Mouse (Mus musculus): Measurements from ENCODE around the gene Oxa1l. TPM values are rescaled to one million over a fixed set of nuclear protein-coding genes. Genes with fewer than 3 reads are reported as not detected.

Oxa1l gene
- 79.1 TPM for total RNA-seq (2023)

DNA sequence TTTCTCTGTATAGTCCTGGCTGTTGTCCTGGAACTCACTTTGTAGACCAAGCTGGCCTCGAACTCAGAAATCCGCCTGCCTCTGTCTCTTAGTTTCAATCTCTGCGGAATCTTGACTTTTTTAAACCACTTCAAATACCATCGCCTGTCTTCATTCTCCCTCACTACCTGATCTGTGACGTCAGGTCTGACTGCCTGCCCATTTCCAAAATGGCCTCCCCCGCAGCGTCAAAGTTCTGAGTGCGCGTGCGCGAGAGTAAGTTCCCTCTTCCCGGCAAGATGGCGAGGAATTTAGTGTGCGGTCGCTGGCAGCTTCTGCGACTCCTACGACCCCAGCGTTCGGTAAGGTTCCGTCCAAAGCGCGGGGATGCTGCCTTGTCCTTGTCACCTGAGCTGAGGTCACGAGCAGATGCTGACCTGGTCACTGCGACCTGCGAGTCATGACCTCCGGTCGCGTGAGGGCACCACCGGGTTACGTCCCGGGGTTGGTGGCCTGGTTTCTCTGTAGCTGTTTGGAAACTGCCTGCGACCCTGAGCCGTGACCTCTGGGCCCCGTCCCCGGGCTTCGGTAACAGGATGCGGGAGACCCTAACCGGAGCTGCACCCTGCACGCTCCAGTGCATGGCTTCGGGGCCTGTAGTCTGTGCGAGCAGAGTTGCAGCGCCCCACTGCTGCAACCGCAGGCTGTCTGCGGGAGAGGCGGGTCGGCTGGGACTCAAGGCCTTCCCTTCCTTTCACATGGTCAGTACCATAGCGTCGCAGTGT, at the start of gene Oxa1l:
Gene Oxa1l, plus strand, starts transcription at position 258 of the 764 bp plus-strand sequence.

DNA sequence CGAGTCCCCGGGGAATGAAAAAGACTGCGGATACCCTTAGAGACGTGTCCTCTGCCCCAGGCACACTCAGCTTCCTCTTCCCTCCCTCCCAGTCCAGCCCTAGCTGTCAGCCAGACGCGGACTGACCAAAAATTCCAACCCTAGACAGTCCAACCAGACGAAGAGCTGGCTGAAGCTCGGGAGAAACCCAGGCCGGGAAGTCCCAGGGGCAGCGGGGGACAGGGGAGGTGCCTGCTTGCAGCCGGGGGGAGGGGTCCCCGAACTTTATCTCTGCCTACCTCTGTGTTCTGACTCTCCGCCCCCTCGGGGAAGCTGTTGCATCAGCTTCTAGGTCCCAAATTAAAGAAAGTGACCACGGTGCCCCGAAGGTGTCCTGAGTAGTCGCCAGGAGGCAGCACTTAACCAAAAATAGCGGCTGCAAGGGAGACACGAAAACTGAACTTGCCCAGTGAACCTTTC, 57.0 kb downstream of the Oxa1l start, which contains the start of gene Slc7a7:
Gene Slc7a7, minus strand, starts transcription at position 158 of the 459 bp plus-strand sequence.

Other genes starting within 250 kb of the Oxa1l start
- 148 TPM for gene Dad1, start 106.7 kb upstream of the Oxa1l start, total RNA-seq (2023)
- gene Abhd4, start 106.6 kb upstream of the Oxa1l start, total RNA-seq (2023) = 7.9 TPM
- gene Olfr49, start 75.9 kb upstream of the Oxa1l start, total RNA-seq (2023) = not detected
- 1.2 TPM for gene Slc7a7, start 56.9 kb downstream of the Oxa1l start, total RNA-seq (2023)
- 71.9 TPM for gene Mrpl52, start 66.1 kb downstream of the Oxa1l start, total RNA-seq (2023)
- 2.3 TPM for gene Mmp14, start 70.8 kb downstream of the Oxa1l start, total RNA-seq (2023)
- 157 TPM for gene Lrp10, start 103.3 kb downstream of the Oxa1l start, total RNA-seq (2023)
- not detected for gene Rem2, start 115.3 kb downstream of the Oxa1l start, total RNA-seq (2023)
- 33.7 TPM for gene Prmt5, start 156.7 kb downstream of the Oxa1l start, total RNA-seq (2023)
- 14.4 TPM for gene Haus4, start 193.8 kb downstream of the Oxa1l start, total RNA-seq (2023)
- 0.27 TPM for gene Ajuba, start 216.7 kb downstream of the Oxa1l start, total RNA-seq (2023)
- gene 4931414P19Rik, start 245.2 kb downstream of the Oxa1l start, total RNA-seq (2023) = 9.3 TPM